Mouse (Mus musculus): ENCODE results near the gene Fastkd2. TPM values are rescaled to one million over a fixed set of nuclear protein-coding genes. Genes with fewer than 3 reads are reported as not detected.
A peak's percentile ranks its signal among the peaks of the same experiment; 100 is the strongest.

Gene Fastkd2
- polyA plus RNA-seq (2014; fragmentation: Nextera tagmentation; extraction: Ambion mirVana) = 58.9 and 81.5 TPM in 2 replicates

- Histone ChIP-seq H3K9ac (ENCODE audit: low read depth, low read length) (peak within 1 kb of the TSS; percentile 71), H3K4me3 (ENCODE audit: low read length) (peak within 1 kb of the TSS; percentile 75), H3K4me2 (replicated peaks; ENCODE audit: low read depth, low read length) (peak within 1 kb of the TSS; percentile 59), H3K27ac (ENCODE audit: low read depth, low read length) (no peak within 1 kb of the TSS), H3K27me3 (ENCODE audit: control insufficient read depth, insufficient read depth, low read length) (no peaks in the 10 kb centered on the region), H3K4me1 (ENCODE audit: control insufficient read depth, insufficient read depth, low read length) (peaks cover 4% of the 10 kb centered on the region), H3K36me3 (ENCODE audit: control insufficient read depth, insufficient read depth, low read length) (no peaks in the 10 kb centered on the region), H3K9me3 (ENCODE audit: control insufficient read depth, low read length) (no peaks in the 10 kb centered on the region)
- ATAC-seq (ENCODE audit: low FRiP score, low TSS enrichment) = peak; percentile 96
- under 1% methylated on average over 31 of the region's 31 CpGs for WGBS
Observed at GRCm38 (mm10) chr1:63730240-63730771, at the start of gene Fastkd2, which contains the start of gene Mdh1b. Gene Fastkd2, plus strand, starts transcription at chr1:63730614. Gene Mdh1b, minus strand, starts transcription at chr1:63730318.

DNA sequence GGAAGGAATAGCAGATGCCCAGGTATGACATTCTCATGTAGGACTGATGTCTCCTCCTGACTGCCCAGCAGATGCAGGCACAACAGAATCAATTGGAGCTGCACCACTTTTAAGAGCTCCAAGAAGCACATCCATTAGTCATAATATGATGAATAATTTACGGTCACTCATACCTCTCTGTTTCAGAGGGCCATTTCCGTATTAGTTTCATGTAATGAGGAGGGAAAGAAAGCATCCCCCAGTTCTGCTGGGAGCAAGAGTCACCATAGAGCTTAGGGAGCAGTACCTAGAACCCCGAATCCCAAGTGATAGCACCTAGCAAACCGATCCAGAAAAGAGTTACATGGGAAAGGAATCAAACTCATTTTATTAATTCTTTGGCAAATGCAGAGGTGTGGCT lies 43.6 kb upstream of the Fastkd2 start, which contains the start of gene Dytn:
Dytn (minus strand) TSS at position 101 of the 400 bp plus-strand sequence.
- Histone ChIP-seq H3K36me3 (ENCODE audit: control insufficient read depth, insufficient read depth, low read length) (no peaks in the 10 kb centered on the region), H3K9ac (ENCODE audit: low read depth, low read length) (no peak within 1 kb of the TSS), H3K27me3 (ENCODE audit: control insufficient read depth, insufficient read depth, low read length) (no peaks in the 10 kb centered on the region), H3K4me1 (ENCODE audit: control insufficient read depth, insufficient read depth, low read length) (no peaks in the 10 kb centered on the region), H3K9me3 (ENCODE audit: control insufficient read depth, low read length) (no peaks in the 10 kb centered on the region), H3K4me2 (replicated peaks; ENCODE audit: low read depth, low read length) (no peak within 1 kb of the TSS), H3K27ac (ENCODE audit: low read depth, low read length) (no peak within 1 kb of the TSS), H3K4me3 (ENCODE audit: low read length) (no peak within 1 kb of the TSS)
- WGBS = 85% methylated on average over 4 of the region's 4 CpGs
- ATAC-seq (ENCODE audit: low FRiP score, low TSS enrichment) = no peak

GRCm38 (mm10) chr1:63696861-63697260 lies 33.6 kb upstream of the Fastkd2 start:
- no peak for ATAC-seq (ENCODE audit: low FRiP score, low TSS enrichment)
- Histone ChIP-seq H3K36me3 (ENCODE audit: control insufficient read depth, insufficient read depth, low read length) (no peaks in the 10 kb centered on the region), H3K4me2 (replicated peaks; ENCODE audit: low read depth, low read length) (no peak overlapping the region), H3K27me3 (ENCODE audit: control insufficient read depth, insufficient read depth, low read length) (no peaks in the 10 kb centered on the region), H3K9ac (ENCODE audit: low read depth, low read length) (no peak overlapping the region), H3K9me3 (ENCODE audit: control insufficient read depth, low read length) (no peaks in the 10 kb centered on the region), H3K27ac (ENCODE audit: low read depth, low read length) (no peak overlapping the region), H3K4me1 (ENCODE audit: control insufficient read depth, insufficient read depth, low read length) (no peaks in the 10 kb centered on the region), H3K4me3 (ENCODE audit: low read length) (no peak overlapping the region)
- WGBS = 90% methylated on average over 3 of the region's 3 CpGs

GRCm38 (mm10) chr1:63705733-63706132 lies 24.7 kb upstream of the Fastkd2 start:
- H3K4me1 ChIP-seq (ENCODE audit: control insufficient read depth, insufficient read depth, low read length) = no peaks in the 10 kb centered on the region; the same call in 1 of the 2 replicates
- no peaks in the 10 kb centered on the region for H3K27me3 ChIP-seq (ENCODE audit: control insufficient read depth, insufficient read depth, low read length)
- 59% methylated on average over 5 of the region's 5 CpGs for WGBS
- H3K36me3 ChIP-seq (ENCODE audit: control insufficient read depth, insufficient read depth, low read length) = no peaks in the 10 kb centered on the region
- no peak overlapping the region for H3K9ac ChIP-seq (ENCODE audit: low read depth, low read length)
- no peak overlapping the region for H3K27ac ChIP-seq (ENCODE audit: low read depth, low read length)
- H3K4me3 ChIP-seq (ENCODE audit: low read length) = no peak overlapping the region
- H3K4me2 ChIP-seq (replicated peaks; ENCODE audit: low read depth, low read length) = no peak overlapping the region
- no peak for ATAC-seq (ENCODE audit: low FRiP score, low TSS enrichment)
- no peaks in the 10 kb centered on the region for H3K9me3 ChIP-seq (ENCODE audit: control insufficient read depth, low read length)

DNA sequence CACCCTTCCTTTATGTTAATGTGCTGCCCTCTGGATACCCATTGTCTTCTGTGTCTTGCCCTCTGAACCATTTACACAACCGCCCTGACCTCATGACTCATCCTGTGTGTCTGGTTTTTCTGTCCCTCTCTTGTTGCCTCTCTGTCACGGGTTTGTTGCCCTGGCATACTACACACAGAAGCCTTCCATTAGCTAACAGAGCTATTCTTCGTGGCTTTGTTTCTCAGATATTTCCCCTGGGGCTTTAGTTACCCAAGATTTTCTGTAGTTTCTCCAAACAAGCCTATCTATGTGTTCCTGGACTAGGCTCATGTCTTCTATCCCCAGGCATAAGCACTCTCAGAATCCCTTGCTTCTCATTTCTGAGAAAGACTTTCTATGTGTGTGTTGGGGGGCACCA lies 21.5 kb upstream of the Fastkd2 start:
- ATAC-seq (ENCODE audit: low FRiP score, low TSS enrichment) = no peak
- H3K4me3 ChIP-seq (ENCODE audit: low read length) = no peak overlapping the region
- no peaks in the 10 kb centered on the region; the same call in 1 of the 2 replicates for H3K4me1 ChIP-seq (ENCODE audit: control insufficient read depth, insufficient read depth, low read length)
- no peaks in the 10 kb centered on the region for H3K36me3 ChIP-seq (ENCODE audit: control insufficient read depth, insufficient read depth, low read length)
- H3K4me2 ChIP-seq (replicated peaks; ENCODE audit: low read depth, low read length) = no peak overlapping the region
- no peak overlapping the region for H3K27ac ChIP-seq (ENCODE audit: low read depth, low read length)
- H3K27me3 ChIP-seq (ENCODE audit: control insufficient read depth, insufficient read depth, low read length) = no peaks in the 10 kb centered on the region
- H3K9ac ChIP-seq (ENCODE audit: low read depth, low read length) = no peak overlapping the region
- H3K9me3 ChIP-seq (ENCODE audit: control insufficient read depth, low read length) = no peaks in the 10 kb centered on the region
- 75% methylated on average over 3 of the region's 3 CpGs for WGBS

GRCm38 (mm10) chr1:63720161-63720560 lies 10.3 kb upstream of the Fastkd2 start:
- no peak overlapping the region for H3K4me2 ChIP-seq (replicated peaks; ENCODE audit: low read depth, low read length)
- H3K4me1 ChIP-seq (ENCODE audit: control insufficient read depth, insufficient read depth, low read length) = no peaks in the 10 kb centered on the region
- no peak overlapping the region for H3K4me3 ChIP-seq (ENCODE audit: low read length)
- H3K9me3 ChIP-seq (ENCODE audit: control insufficient read depth, low read length) = no peaks in the 10 kb centered on the region
- no peak overlapping the region for H3K27ac ChIP-seq (ENCODE audit: low read depth, low read length)
- H3K27me3 ChIP-seq (ENCODE audit: control insufficient read depth, insufficient read depth, low read length) = no peaks in the 10 kb centered on the region
- no peak overlapping the region for H3K9ac ChIP-seq (ENCODE audit: low read depth, low read length)
- H3K36me3 ChIP-seq (ENCODE audit: control insufficient read depth, insufficient read depth, low read length) = no peaks in the 10 kb centered on the region
- no peak for ATAC-seq (ENCODE audit: low FRiP score, low TSS enrichment)
- 89% methylated on average over 7 of the region's 7 CpGs for WGBS

- Histone ChIP-seq H3K4me1 (ENCODE audit: control insufficient read depth, insufficient read depth, low read length) (peaks cover 4% of the 10 kb centered on the region), H3K4me3 (ENCODE audit: low read length) (peak overlapping the region; percentile 75), H3K9me3 (ENCODE audit: control insufficient read depth, low read length) (no peaks in the 10 kb centered on the region), H3K36me3 (ENCODE audit: control insufficient read depth, insufficient read depth, low read length) (no peaks in the 10 kb centered on the region), H3K4me2 (replicated peaks; ENCODE audit: low read depth, low read length) (peak overlapping the region; percentile 59), H3K27me3 (ENCODE audit: control insufficient read depth, insufficient read depth, low read length) (no peaks in the 10 kb centered on the region), H3K9ac (ENCODE audit: low read depth, low read length) (peak overlapping the region; percentile 71; the same call in 1 of the 2 replicates), H3K27ac (ENCODE audit: low read depth, low read length) (no peak overlapping the region)
- 45% methylated on average over 8 of the region's 8 CpGs for WGBS
- ATAC-seq (ENCODE audit: low FRiP score, low TSS enrichment) = no peak; the same call in 1 of the 2 replicates
Observed at GRCm38 (mm10) chr1:63729796-63730195, 618 bp upstream of the Fastkd2 start.

DNA sequence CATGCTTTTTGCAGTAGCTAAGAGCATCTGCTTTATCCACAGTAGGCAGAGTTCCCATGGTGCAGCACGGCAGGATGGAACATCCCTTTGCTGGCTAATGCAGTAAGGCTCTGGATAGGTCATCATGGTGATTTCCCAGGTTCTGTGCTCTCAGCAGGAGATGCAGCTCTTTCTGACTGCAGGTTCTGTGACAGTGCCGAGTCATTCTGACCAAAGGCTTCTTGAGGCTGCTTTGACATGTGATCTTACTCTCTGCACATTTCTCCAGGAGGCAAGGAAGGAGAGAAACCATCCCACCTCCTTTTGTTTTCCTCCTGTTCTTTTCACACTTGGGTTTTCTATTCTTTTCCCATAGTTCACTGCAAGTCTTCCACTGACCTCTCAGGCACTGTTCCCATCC lies 25.6 kb downstream of the Fastkd2 start:
- H3K9ac ChIP-seq (ENCODE audit: low read depth, low read length) = no peak overlapping the region
- peaks cover 17% of the 10 kb centered on the region for H3K36me3 ChIP-seq (ENCODE audit: control insufficient read depth, insufficient read depth, low read length)
- WGBS = 71% methylated on average over 2 of the region's 2 CpGs
- H3K4me1 ChIP-seq (ENCODE audit: control insufficient read depth, insufficient read depth, low read length) = no peaks in the 10 kb centered on the region
- no peaks in the 10 kb centered on the region for H3K9me3 ChIP-seq (ENCODE audit: control insufficient read depth, low read length)
- no peaks in the 10 kb centered on the region for H3K27me3 ChIP-seq (ENCODE audit: control insufficient read depth, insufficient read depth, low read length)
- no peak overlapping the region for H3K4me3 ChIP-seq (ENCODE audit: low read length)
- no peak overlapping the region for H3K4me2 ChIP-seq (replicated peaks; ENCODE audit: low read depth, low read length)
- H3K27ac ChIP-seq (ENCODE audit: low read depth, low read length) = no peak overlapping the region
- no peak for ATAC-seq (ENCODE audit: low FRiP score, low TSS enrichment)

- no peak overlapping the region for H3K4me3 ChIP-seq (ENCODE audit: low read length)
- H3K27ac ChIP-seq (ENCODE audit: low read depth, low read length) = no peak overlapping the region
- H3K9me3 ChIP-seq (ENCODE audit: control insufficient read depth, low read length) = no peaks in the 10 kb centered on the region
- H3K4me1 ChIP-seq (ENCODE audit: control insufficient read depth, insufficient read depth, low read length) = peaks cover 3% of the 10 kb centered on the region; the same call in 1 of the 2 replicates
- no peaks in the 10 kb centered on the region for H3K36me3 ChIP-seq (ENCODE audit: control insufficient read depth, insufficient read depth, low read length)
- H3K9ac ChIP-seq (ENCODE audit: low read depth, low read length) = no peak overlapping the region
- no peak overlapping the region for H3K4me2 ChIP-seq (replicated peaks; ENCODE audit: low read depth, low read length)
- 19% methylated on average over 3 of the region's 3 CpGs for WGBS
- ATAC-seq (ENCODE audit: low FRiP score, low TSS enrichment) = peak; percentile 46
- no peaks in the 10 kb centered on the region for H3K27me3 ChIP-seq (ENCODE audit: control insufficient read depth, insufficient read depth, low read length)
Observed at GRCm38 (mm10) chr1:63763212-63763694, 32.8 kb downstream of the Fastkd2 start.
